Mouse (Mus musculus) hindbrain, embryonic 13.5 days (tissue): ENCODE measurements around the gene Sirt3. TPM values are rescaled to one million over a fixed set of nuclear protein-coding genes. Genes with fewer than 3 reads are reported as not detected.

Source experiments
- ATAC-seq: fragments of 200-750 bp; cut with Nextera tagmentation; 2 replicates; pipeline ENCODE4 v1.8.0; 2017; ENCODE audit warnings: moderate TSS enrichment; ENCODE audit not compliant: low FRiP score
- H3K27ac ChIP-seq: fragments of 300-500 bp; sonication (generic); 2 replicates; pipeline ENCODE4 v1.5.1; 2015; ENCODE audit warnings: inconsistent platforms, mild to moderate bottlenecking, moderate library complexity
- H3K27me3 ChIP-seq: fragments of 300-500 bp; sonication (generic); 2 replicates; pipeline ENCODE4 v1.6.1; 2015; ENCODE audit warnings: mild to moderate bottlenecking, inconsistent platforms
- H3K36me3 ChIP-seq: fragments of 300-500 bp; sonication (generic); 2 replicates; pipeline ENCODE4 v1.6.1; 2015; ENCODE audit warnings: mild to moderate bottlenecking, inconsistent platforms
- H3K4me1 ChIP-seq: fragments of 300-500 bp; sonication (generic); replicated peaks from 2 replicates; pipeline ENCODE4 v1.6.1; 2015; ENCODE audit warnings: inconsistent platforms
- H3K4me2 ChIP-seq: fragments of 300-500 bp; sonication (generic); 2 replicates; pipeline ENCODE4 v1.6.1; 2015; ENCODE audit warnings: inconsistent platforms, mild to moderate bottlenecking, moderate library complexity
- H3K4me3 ChIP-seq: fragments of 300-500 bp; sonication (generic); 2 replicates; pipeline ENCODE4 v1.5.1; 2015; ENCODE audit warnings: mild to moderate bottlenecking, inconsistent platforms
- H3K9ac ChIP-seq: fragments of 300-500 bp; sonication (generic); 2 replicates; pipeline ENCODE4 v1.6.1; 2015; ENCODE audit warnings: mild to moderate bottlenecking, inconsistent platforms
- H3K9me3 ChIP-seq: fragments of 300-500 bp; sonication (generic); 2 replicates; pipeline ENCODE4 v1.6.1; 2016; ENCODE audit warnings: inconsistent platforms
- WGBS: fragments of 180-500 bp; shearing (Covaris S2); methylation state at CpG from one replicate; pipeline ENCODE4 v1.1.7; 2015; 5-methylcytosine and 5-hydroxymethylcytosine counted together
- polyA plus RNA-seq: library from polyadenylated mRNA; unstranded; fragments of >200 nt; fragmentation: Nextera tagmentation; extraction: Ambion mirVana; gene quantifications from 2 replicates; pipeline ENCODE4 v1.2.1, GENCODE M21; 2015

Sirt3 gene
- 41.6 and 45.3 TPM in 2 replicates for polyA plus RNA-seq

DNA sequence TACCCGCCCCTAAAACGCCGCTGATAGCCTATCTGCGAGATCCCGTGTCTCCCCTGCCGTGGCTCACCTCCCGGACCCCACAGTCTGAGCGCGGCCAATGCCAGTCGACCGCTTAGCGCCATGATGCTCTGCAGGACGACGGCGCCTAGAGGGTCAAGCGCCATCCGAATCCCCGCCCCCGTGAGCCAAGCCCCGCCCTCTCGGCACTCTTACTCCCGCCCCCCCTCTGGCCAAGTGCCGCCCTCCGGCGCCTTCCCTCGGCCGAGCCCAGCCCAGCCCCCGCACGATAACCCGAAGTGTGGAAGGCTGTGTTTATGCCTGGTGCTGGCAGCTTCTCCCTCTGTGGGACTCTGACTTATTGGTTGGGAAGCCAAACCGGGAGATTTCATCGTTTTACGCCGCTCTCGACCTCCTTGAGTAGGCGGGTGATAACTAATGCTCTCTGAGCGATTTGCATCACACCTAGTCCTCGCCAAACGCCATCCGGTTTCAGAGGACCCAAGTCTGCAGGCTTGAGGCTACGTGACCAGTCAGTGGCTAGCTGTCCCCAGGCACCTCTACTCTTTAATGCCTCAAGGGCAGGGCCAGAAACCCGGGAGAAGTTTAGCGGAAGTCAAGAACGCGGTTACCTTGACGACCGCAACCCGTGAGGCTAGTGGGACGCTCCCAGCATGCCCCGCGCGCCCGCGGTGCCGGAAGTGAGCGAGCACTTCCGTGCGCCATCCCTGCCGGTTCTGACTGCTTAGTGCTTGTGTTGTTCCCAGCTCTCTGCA is at the start of gene Sirt3, which contains the start of gene Psmd13:
TSS of gene Sirt3 (minus strand) at position 614 of the 773 bp plus-strand sequence.
TSS of gene Psmd13 (plus strand) at position 273 of the 773 bp plus-strand sequence.
- Histone ChIP-seq H3K36me3 (peaks cover 27% of the 10 kb centered on the region), H3K4me2 (peak within 1 kb of the TSS; percentile 75), H3K27ac (peak within 1 kb of the TSS; percentile 92), H3K9me3 (no peaks in the 10 kb centered on the region), H3K4me1 (peaks cover 19% of the 10 kb centered on the region), H3K4me3 (peak within 1 kb of the TSS; percentile 94), H3K27me3 (no peaks in the 10 kb centered on the region), H3K9ac (peak within 1 kb of the TSS; percentile 88)
- ATAC-seq = peak; percentile 97
- WGBS = under 1% methylated on average over 59 of the region's 59 CpGs

DNA sequence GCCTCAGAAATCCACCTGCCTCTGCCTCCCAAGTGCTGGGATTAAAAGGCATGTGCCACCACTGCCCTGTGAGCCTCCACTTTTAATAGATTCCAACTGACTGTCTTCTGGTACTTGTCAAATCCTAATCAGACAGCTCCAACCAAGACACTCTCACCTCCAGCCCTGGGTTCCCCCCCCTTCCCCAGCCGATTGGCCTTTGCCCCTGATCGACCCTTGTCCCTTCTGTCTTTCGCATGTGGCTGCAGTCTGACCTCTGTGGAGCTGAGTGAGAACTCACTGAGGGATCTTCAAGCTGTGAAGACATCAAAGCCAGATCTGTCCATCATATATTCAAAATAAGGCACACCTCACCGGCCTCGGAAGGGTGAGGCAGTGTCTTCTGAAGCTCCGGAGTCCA is 45.1 kb upstream of the Sirt3 start:
- Histone ChIP-seq H3K27ac (no peak overlapping the region), H3K4me1 (peaks cover 16% of the 10 kb centered on the region), H3K9ac (no peak overlapping the region), H3K27me3 (peaks cover 36% of the 10 kb centered on the region), H3K4me3 (no peak overlapping the region), H3K36me3 (no peaks in the 10 kb centered on the region), H3K4me2 (no peak overlapping the region), H3K9me3 (no peaks in the 10 kb centered on the region)
- ATAC-seq = no peak
- WGBS = 88% methylated on average over 6 of the region's 6 CpGs

DNA sequence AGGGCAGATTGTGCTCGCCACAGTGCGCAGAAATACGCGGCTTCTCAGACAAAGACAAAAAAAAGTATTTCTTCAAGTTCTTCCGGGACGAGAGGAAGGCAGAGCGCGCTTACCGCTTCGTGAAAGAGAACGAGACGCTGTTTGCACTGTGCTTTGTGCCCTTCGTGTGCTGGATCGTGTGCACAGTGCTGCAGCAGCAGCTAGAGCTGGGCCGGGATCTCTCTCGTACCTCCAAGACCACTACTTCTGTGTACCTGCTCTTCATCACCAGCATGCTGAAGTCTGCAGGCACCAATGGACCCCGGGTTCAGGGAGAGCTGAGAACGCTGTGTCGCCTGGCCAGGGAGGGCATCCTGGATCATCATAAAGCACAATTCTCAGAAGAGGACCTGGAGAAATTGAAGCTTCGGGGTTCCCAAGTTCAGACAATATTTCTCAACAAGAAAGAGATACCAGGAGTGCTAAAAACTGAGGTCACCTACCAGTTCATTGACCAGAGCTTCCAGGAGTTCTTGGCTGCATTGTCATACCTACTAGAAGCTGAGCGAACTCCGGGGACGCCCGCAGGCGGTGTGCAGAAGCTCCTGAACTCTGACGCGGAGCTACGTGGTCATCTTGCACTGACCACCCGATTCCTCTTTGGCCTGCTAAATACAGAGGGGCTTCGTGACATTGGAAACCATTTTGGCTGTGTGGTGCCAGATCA is 41.1 kb upstream of the Sirt3 start:
- no peak overlapping the region for H3K27ac ChIP-seq
- peak overlapping the region; percentile 61 for H3K9ac ChIP-seq
- ATAC-seq = no peak
- H3K36me3 ChIP-seq = no peaks in the 10 kb centered on the region
- peak overlapping the region; percentile 90 for H3K4me2 ChIP-seq
- WGBS = 24% methylated on average over 30 of the region's 30 CpGs
- H3K4me3 ChIP-seq = peak overlapping the region; percentile 42
- no peaks in the 10 kb centered on the region for H3K9me3 ChIP-seq
- peaks cover 72% of the 10 kb centered on the region for H3K27me3 ChIP-seq
- H3K4me1 ChIP-seq = peaks cover 25% of the 10 kb centered on the region

DNA sequence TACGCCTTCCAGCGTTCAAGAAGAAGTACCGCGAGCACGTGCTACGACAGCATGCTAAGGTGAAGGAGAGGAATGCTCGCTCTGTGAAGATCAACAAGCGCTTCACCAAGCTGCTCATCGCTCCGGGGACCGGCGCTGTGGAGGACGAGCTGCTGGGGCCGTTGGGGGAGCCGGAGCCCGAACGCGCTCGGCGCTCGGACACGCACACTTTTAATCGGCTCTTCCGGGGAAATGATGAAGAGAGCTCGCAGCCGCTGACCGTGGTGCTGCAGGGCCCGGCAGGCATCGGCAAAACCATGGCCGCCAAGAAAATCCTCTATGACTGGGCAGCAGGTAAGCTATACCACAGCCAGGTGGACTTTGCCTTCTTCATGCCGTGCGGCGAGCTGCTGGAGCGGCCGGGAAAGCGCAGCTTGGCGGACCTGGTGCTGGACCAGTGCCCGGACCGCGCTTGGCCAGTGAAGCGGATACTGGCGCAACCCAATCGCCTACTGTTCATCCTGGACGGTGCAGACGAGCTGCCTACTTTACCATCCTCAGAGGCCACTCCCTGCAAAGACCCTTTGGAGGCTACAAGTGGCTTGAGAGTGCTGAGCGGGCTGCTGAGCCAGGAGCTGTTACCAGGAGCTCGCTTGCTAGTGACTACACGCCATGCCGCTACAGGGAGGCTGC is 40.4 kb upstream of the Sirt3 start:
- Histone ChIP-seq H3K4me3 (peak overlapping the region; percentile 42), H3K9me3 (no peaks in the 10 kb centered on the region), H3K27ac (no peak overlapping the region), H3K27me3 (peaks cover 79% of the 10 kb centered on the region), H3K4me1 (peaks cover 25% of the 10 kb centered on the region), H3K36me3 (no peaks in the 10 kb centered on the region), H3K4me2 (peak overlapping the region; percentile 90), H3K9ac (peak overlapping the region; percentile 61)
- ATAC-seq = peak; percentile 54; the same call in 1 of the 2 replicates
- WGBS = under 1% methylated on average over 49 of the region's 49 CpGs

DNA sequence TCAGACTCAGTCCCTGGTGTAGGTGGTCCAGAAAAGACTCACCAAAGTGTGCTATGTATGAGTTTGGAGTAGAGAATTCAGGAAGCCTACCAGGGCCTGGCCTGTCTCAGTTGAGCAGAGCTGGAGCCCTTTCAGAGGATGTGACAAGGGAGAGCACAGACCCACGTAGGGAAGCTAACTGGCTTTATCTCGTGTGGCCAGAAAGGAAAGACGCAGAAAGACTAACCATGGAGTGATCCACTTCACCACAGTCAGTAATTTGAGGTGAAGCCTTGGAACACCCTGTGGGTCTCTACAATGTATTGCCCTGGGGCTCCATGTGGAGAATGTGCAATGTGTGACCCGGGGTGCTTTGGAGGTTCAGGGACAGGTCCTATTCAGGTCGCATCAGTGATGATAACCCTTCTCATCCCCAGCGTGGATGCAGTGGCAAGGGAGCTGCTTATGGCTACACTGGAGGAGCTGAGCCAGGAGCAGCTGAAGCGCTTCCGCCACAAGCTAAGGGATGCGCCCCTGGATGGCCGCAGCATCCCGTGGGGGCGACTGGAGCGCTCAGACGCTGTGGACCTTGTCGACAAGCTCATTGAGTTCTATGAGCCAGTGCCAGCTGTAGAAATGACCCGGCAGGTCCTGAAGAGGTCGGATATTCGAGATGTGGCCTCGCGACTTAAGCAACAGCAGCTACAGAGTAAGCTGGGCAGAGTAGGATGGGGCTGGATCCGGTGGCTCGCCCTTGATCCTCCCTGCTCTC is 39.3 kb upstream of the Sirt3 start:
- ATAC-seq = no peak
- no peak overlapping the region for H3K9ac ChIP-seq
- H3K4me3 ChIP-seq = peak overlapping the region; percentile 42
- peak overlapping the region; percentile 90 for H3K4me2 ChIP-seq
- no peaks in the 10 kb centered on the region for H3K9me3 ChIP-seq
- peaks cover 25% of the 10 kb centered on the region for H3K4me1 ChIP-seq
- H3K27ac ChIP-seq = no peak overlapping the region
- peaks cover 79% of the 10 kb centered on the region for H3K27me3 ChIP-seq
- H3K36me3 ChIP-seq = no peaks in the 10 kb centered on the region
- WGBS = 27% methylated on average over 22 of the region's 22 CpGs

DNA sequence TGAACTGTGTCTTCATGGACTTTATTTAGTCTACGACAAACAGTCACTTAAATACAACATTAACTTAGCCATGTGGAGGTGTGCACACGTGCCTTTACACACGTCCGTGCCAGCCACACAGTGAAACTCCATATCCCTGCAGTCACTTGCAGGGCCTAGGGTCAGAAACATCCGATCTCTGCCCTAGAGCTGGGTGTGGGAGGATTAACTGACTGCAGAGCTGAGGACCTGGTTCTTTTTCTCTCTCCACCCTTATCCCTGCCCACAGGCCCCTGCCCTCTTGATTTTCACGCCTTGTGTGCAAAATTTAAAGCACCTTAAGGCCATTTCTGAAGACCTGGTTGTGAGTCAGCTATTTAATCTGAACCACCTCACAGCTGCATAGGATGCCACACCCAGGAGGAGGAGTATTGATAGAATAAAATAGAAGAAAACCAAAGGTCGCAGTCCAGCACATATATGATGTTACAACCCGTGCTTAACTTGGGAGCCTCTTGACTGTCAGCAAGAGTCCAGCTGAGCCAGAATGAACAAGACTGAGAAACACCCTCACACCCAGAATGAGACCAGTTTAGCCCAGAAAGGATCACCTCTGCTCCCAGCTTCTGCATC is 38.4 kb upstream of the Sirt3 start, which contains the start of gene Nlrp6:
TSS of gene Nlrp6 (plus strand) at position 485 of the 612 bp plus-strand sequence.
- H3K27me3 ChIP-seq = peaks cover 79% of the 10 kb centered on the region
- H3K9me3 ChIP-seq = no peaks in the 10 kb centered on the region
- H3K4me1 ChIP-seq = peaks cover 25% of the 10 kb centered on the region
- peak within 1 kb of the TSS; percentile 42 for H3K4me3 ChIP-seq
- ATAC-seq = no peak
- H3K27ac ChIP-seq = no peak within 1 kb of the TSS
- peak within 1 kb of the TSS; percentile 90; the same call in 1 of the 2 replicates for H3K4me2 ChIP-seq
- 81% methylated on average over 8 of the region's 8 CpGs for WGBS
- H3K36me3 ChIP-seq = no peaks in the 10 kb centered on the region
- no peak within 1 kb of the TSS for H3K9ac ChIP-seq

DNA sequence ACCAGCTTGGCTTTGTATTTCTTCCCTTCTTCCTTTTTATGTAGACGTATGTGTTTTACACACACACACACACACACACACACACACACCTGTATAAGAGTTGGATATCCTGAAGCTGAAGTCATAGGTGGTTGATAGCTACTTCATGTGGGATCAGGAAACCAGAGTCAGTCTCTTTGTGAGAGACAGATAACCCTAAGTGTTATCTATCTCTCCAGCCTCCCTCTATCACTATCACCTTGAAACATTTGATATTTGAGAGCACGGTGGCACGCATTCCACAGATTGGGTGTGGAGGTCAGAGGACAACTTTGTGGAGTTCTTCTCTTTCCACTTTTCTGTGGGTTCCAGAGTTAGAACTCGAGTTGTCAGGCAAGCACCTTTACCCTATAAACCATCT is 37.8 kb upstream of the Sirt3 start:
- Histone ChIP-seq H3K9me3 (no peaks in the 10 kb centered on the region), H3K4me1 (peaks cover 25% of the 10 kb centered on the region), H3K9ac (no peak overlapping the region), H3K4me3 (no peak overlapping the region), H3K36me3 (no peaks in the 10 kb centered on the region), H3K27ac (no peak overlapping the region), H3K4me2 (no peak overlapping the region), H3K27me3 (peaks cover 73% of the 10 kb centered on the region)
- WGBS = 87% methylated on average over 4 of the region's 4 CpGs
- ATAC-seq = no peak

DNA sequence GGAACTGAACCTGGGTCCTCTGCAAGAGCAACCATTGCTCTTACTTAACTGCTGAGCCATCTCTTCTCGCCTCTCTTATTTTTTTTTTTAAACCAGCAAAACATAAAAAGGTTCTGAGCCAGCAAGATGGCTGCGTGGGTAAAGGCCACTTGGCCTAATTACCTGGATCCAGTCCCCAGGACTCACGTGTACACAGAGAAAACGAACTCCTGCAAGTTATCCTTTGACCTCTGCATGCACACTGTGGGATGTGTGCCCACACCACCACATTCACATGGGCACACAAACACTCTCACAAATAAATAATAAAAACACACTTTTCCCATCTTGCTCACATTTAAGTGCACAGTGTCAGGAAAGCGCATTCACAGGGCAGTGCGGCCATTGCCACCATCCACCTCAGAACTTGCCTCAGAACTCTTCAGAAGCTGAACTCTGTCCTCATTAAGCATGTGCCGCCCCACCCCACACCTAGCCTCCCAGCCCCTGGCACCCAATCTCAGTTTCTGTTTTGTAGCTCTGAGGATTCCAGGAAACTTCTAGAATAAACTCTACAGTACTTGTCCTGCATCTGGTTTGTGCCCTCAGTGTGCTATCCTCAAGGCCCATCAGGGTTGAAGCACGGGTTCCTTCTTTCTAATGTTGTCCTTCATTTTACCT is 32.1 kb upstream of the Sirt3 start:
- Histone ChIP-seq H3K4me3 (no peak overlapping the region), H3K9me3 (no peaks in the 10 kb centered on the region), H3K36me3 (no peaks in the 10 kb centered on the region), H3K27ac (no peak overlapping the region), H3K4me1 (no peaks in the 10 kb centered on the region), H3K27me3 (peaks cover 16% of the 10 kb centered on the region), H3K4me2 (no peak overlapping the region), H3K9ac (no peak overlapping the region)
- 87% methylated on average over 8 of the region's 8 CpGs for WGBS
- ATAC-seq = no peak

DNA sequence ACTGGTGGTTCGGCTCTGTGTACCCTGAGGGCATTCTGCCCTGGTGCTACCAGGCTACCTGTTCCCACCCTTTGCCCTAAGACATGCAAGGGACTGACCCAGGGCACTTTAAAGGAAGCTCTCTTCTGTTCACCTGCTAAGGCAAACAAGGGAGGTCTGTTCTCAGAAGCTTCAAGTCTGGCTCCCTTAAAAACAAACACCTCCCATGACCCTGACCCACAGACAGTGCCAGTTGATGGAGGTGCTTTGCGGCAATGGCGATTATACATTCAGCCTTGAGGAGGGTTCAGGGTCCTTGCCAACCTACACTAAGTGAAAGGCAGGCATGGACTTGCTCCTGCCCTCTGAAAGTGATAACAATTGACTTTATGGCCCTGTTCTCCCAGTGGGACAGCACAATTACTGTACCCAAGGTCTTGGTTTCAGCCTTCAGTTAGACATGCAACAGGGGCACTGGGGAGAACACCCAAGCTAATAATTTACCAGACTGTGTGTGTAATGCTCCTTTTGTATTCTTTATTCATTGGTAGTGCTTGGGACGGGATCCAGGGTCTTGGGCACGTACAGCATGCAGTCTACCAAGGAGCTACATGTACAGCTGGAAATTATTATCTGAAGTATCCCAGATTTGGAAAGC is 30.9 kb upstream of the Sirt3 start:
- Histone ChIP-seq H3K27ac (no peak overlapping the region), H3K36me3 (no peaks in the 10 kb centered on the region), H3K4me1 (peaks cover 5% of the 10 kb centered on the region; the same call in 1 of the 2 replicates), H3K9ac (no peak overlapping the region), H3K4me3 (no peak overlapping the region), H3K4me2 (no peak overlapping the region), H3K27me3 (peaks cover 7% of the 10 kb centered on the region; the same call in 1 of the 2 replicates), H3K9me3 (no peaks in the 10 kb centered on the region)
- 71% methylated on average over 5 of the region's 5 CpGs for WGBS
- ATAC-seq = no peak

DNA sequence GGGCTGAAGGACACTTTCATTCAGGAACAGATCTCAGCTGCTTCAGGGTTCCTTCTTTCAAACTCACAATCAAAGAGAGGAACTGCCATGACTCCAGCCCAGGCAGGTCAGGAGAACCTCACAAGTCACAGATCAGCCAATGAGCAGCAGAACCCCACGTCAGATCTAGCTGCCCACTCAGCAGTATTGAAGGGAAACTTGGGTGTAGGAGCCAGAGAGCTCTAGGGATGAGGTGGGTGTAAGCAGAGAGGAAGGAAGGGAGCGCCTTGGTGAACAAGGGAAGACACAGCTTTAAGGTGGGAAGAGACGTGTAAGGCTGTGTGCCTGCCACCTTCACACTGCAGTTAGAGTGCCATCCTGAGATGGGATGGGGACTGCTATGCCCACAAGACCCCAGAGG is 30.2 kb upstream of the Sirt3 start:
- no peak overlapping the region for H3K27ac ChIP-seq
- 69% methylated on average over 3 of the region's 3 CpGs for WGBS
- 0 out of 2 replicates have a peak, but pooled peaks cover under 1% of the 10 kb centered on the region for H3K27me3 ChIP-seq
- no peaks in the 10 kb centered on the region for H3K36me3 ChIP-seq
- H3K4me1 ChIP-seq = peaks cover 5% of the 10 kb centered on the region; the same call in 1 of the 2 replicates
- no peak overlapping the region for H3K4me2 ChIP-seq
- H3K9me3 ChIP-seq = no peaks in the 10 kb centered on the region
- no peak overlapping the region for H3K4me3 ChIP-seq
- no peak overlapping the region for H3K9ac ChIP-seq
- no peak for ATAC-seq
